18 mouse cellular contexts compared by ENCODE assay signal in the genomic region with DNA sequence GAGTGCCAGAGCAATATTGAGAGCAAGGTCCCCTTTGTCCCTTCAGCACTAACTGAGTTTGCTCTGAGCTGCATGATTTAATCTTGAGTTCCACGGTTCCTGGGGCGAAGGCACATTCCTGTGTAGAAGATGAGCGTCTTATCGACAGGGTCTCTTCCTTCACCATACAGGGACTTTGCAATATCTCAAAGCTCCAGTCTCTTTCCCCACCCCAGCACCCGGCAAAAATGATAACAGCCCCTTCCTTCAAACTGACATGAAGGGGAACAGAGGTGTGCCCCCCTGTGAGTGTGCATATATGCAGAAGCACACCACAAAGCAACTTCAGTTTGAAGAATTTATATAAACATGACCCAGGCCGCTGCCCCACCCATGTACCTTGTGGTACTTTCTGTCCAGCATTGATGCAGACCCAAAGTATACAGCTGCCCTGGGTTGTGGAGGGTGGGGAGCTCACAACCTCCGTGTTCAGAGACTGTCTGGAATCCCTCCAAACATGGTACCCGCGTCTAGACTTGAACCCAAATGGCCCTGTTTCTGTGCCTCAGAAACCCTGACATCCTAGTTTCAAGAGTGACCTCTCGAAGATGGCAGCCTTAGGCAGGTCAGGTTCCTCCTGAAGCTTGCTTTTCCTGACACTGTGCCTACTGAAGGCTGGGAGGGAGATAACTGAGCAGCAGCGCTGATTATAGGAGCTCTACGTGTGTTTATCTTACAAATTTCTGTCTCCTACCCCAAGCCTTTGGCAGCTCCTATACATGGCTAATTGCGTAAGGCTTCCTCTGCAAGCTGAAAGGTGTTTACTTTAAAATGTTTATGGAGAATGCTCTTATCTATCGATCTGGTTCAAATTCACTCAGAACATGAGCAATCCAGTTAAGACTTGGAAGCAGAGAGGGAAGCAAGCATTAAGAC.
DNase-seq lines count a peak whose midpoint lies in the region; ATAC-seq and TF ChIP-seq lines count a peak whose summit lies in the region.
"Had no signal": no experiment of that assay in that cellular context is flagged by ENCODE, and none has a peak within 500 bp of the region (broad histone marks: within the 10 kb centered on the region; RNA-seq: fewer than 3 reads in every experiment).

No protein-coding gene starts in this region.

- H3K27ac ChIP-seq in intestine, embryonic 15.5 days = peak overlapping the region; percentile 9; the same call in 1 of the 2 replicates
- no peak overlapping the region for H3K27ac ChIP-seq in intestine, postnatal 0 days (ENCODE audit: low read depth, low read length)
- H3K27ac ChIP-seq in MEL (ENCODE audit: control insufficient read depth, low read depth, low read length) = peak overlapping the region; percentile 99
- peak overlapping the region; percentile 93 for H3K27ac ChIP-seq in liver, embryonic 16.5 days (ENCODE audit: low read length)
- H3K27ac ChIP-seq: embryonic facial prominence, embryonic 12.5 days; limb, embryonic 13.5 days had no signal

- TF ChIP-seq POLR2A in MEL (IDR thresholded peaks at IDR 0.05; ENCODE audit: control insufficient read depth in 1 of 2, insufficient read depth in 1 of 2, low read depth in 1 of 2, low read length in 2 of 2, poor library complexity in 1 of 2) = peak; percentile 48 to 78; a peak in 3 of 4 replicates

- H3K36me3 ChIP-seq in intestine, embryonic 15.5 days = peaks cover 9% of the 10 kb centered on the region; the same call in 1 of the 2 replicates
- peaks cover 8% of the 10 kb centered on the region; the same call in 1 of the 2 replicates for H3K36me3 ChIP-seq in intestine, postnatal 0 days (ENCODE audit: control insufficient read depth, insufficient read depth)
- peaks cover 0 to 43% of the 10 kb centered on the region in 2 experiments; a peak in 2 of 4 replicates for H3K36me3 ChIP-seq in MEL (ENCODE audit: control insufficient read depth in 1 of 2, insufficient read depth in 2 of 2, low read length in 2 of 2)
- no peaks in the 10 kb centered on the region for H3K36me3 ChIP-seq in liver, embryonic 16.5 days (ENCODE audit: control insufficient read depth, insufficient read depth)

- H3K27me3 ChIP-seq in intestine, embryonic 15.5 days (replicated peaks) = no peaks in the 10 kb centered on the region
- H3K27me3 ChIP-seq in intestine, postnatal 0 days (replicated peaks; ENCODE audit: control insufficient read depth, insufficient read depth, low read length) = no peaks in the 10 kb centered on the region
- H3K27me3 ChIP-seq in MEL (ENCODE audit: control insufficient read depth in 1 of 2, insufficient read depth in 2 of 2, low read length in 2 of 2) = no peaks in the 10 kb centered on the region
- no peaks in the 10 kb centered on the region for H3K27me3 ChIP-seq in liver, embryonic 16.5 days (ENCODE audit: control insufficient read depth, insufficient read depth, low read depth, low read length)
- H3K27me3 ChIP-seq: embryonic facial prominence, embryonic 12.5 days; limb, embryonic 13.5 days had no signal

- peak; percentile 93 for DNase-seq in MEL (ENCODE audit: low read depth, low spot score)
- DNase-seq in thymus, postnatal 36 days = no peak
- DNase-seq in gastrocnemius, postnatal 36 days = no peak
- no peak for DNase-seq in urinary bladder, postnatal 14 days (ENCODE audit: low spot score)
- DNase-seq: B cell, adult 2 months; cerebellum, postnatal 14 days; forebrain, postnatal 0 days; gastrocnemius, postnatal 14 days; kidney, postnatal 14 days; spleen, adult 18-20 months; thymus, postnatal 14 days had no signal

- ATAC-seq in intestine, embryonic 15.5 days = peak; percentile 59; the same call in 1 of the 2 replicates
- no peak for ATAC-seq in intestine, postnatal 0 days
- ATAC-seq in erythroid progenitor cell, adult 5-6 weeks (replicated peaks; ENCODE audit: low FRiP score, poor library complexity, severe bottlenecking) = peak; percentile 58
- peak; percentile 84 for ATAC-seq in liver, embryonic 16.5 days (ENCODE audit: low read depth)
- ATAC-seq: activated CD4-positive, CD25-positive, alpha-beta regulatory T cell, adult 4 months; forebrain, postnatal 0 days had no signal

- H3K4me3 ChIP-seq in intestine, embryonic 15.5 days (replicated peaks) = no peak overlapping the region
- H3K4me3 ChIP-seq in intestine, postnatal 0 days (ENCODE audit: low read depth, low read length) = no peak overlapping the region
- H3K4me3 ChIP-seq in MEL (ENCODE audit: control insufficient read depth in 1 of 2, insufficient read depth in 1 of 2, low read depth in 2 of 2, low read length in 2 of 2) = peak overlapping the region; percentile 8 to 19
- H3K4me3 ChIP-seq in liver, embryonic 16.5 days (ENCODE audit: low read depth, low read length) = peak overlapping the region; percentile 9
- H3K4me3 ChIP-seq: embryonic facial prominence, embryonic 12.5 days; limb, embryonic 13.5 days had no signal

- 50% methylated on average over 14 of the region's 14 CpGs for WGBS in intestine, embryonic 15.5 days
- 44% methylated on average over 14 of the region's 14 CpGs for WGBS in intestine, postnatal 0 days
- WGBS in liver, embryonic 16.5 days (ENCODE audit: insufficient replicate concordance) = 20% methylated on average over 14 of the region's 14 CpGs

- H3K4me2 ChIP-seq in intestine, embryonic 15.5 days (replicated peaks) = no peak overlapping the region
- H3K4me2 ChIP-seq in intestine, postnatal 0 days (replicated peaks; ENCODE audit: low read depth) = no peak overlapping the region
- peak overlapping the region; percentile 52 for H3K4me2 ChIP-seq in liver, embryonic 16.5 days (ENCODE audit: low read depth, low read length)
- H3K4me2 ChIP-seq: embryonic facial prominence, embryonic 12.5 days; limb, embryonic 13.5 days had no signal

- H3K4me1 ChIP-seq in intestine, embryonic 15.5 days (replicated peaks) = 0 out of 2 replicates have a peak, but pooled peaks cover 4% of the 10 kb centered on the region
- H3K4me1 ChIP-seq in intestine, postnatal 0 days (replicated peaks; ENCODE audit: control insufficient read depth, insufficient read depth, low read length) = no peaks in the 10 kb centered on the region
- H3K4me1 ChIP-seq in MEL (ENCODE audit: control insufficient read depth in 1 of 2, insufficient read depth in 2 of 2, low read length in 2 of 2) = peaks cover 28 to 68% of the 10 kb centered on the region in 2 experiments
- peaks cover 77% of the 10 kb centered on the region for H3K4me1 ChIP-seq in liver, embryonic 16.5 days (ENCODE audit: control insufficient read depth, low read depth, low read length)
- H3K4me1 ChIP-seq: embryonic facial prominence, embryonic 12.5 days; limb, embryonic 13.5 days had no signal

- TF ChIP-seq EP300 in MEL (IDR thresholded peaks at IDR 0.05; ENCODE audit: low read depth in 1 of 2, low read length in 2 of 2) = peak; percentile 98 to 99

- intact Hi-C loops in gastrocnemius, postnatal 36 days (cut with DNase I) = loop anchor here (10.0 kb wide), 2 partner anchors 203 to 393 kb away; no protein-coding TSS in a partner anchor

- no peak overlapping the region for H3K9ac ChIP-seq in intestine, embryonic 15.5 days
- no peak overlapping the region for H3K9ac ChIP-seq in intestine, postnatal 0 days (ENCODE audit: low read depth, low read length)
- peak overlapping the region; percentile 77 for H3K9ac ChIP-seq in MEL (ENCODE audit: control insufficient read depth, low read depth, low read length, poor library complexity, severe bottlenecking)
- H3K9ac ChIP-seq in liver, embryonic 16.5 days (ENCODE audit: low read depth, low read length) = peak overlapping the region; percentile 69
- H3K9ac ChIP-seq: embryonic facial prominence, embryonic 12.5 days; forebrain, postnatal 0 days; limb, embryonic 13.5 days had no signal

- no peak for TF ChIP-seq RAD21 in MEL (IDR thresholded peaks at IDR 0.05; ENCODE audit: low read depth, low read length)

- TF ChIP-seq CTCF in intestine, postnatal 0 days (IDR thresholded peaks at IDR 0.05; ENCODE audit: low read depth) = no peak
- no peak for TF ChIP-seq CTCF in MEL (IDR thresholded peaks at IDR 0.05 in 2 of 3, conservative IDR thresholded peaks at IDR 0.05 in 1 of 3; ENCODE audit: control insufficient read depth in 1 of 3, insufficient read depth in 1 of 3, low read depth in 2 of 3, low read length in 3 of 3, poor library complexity in 1 of 3, severe bottlenecking in 1 of 3)

- no peaks in the 10 kb centered on the region; the same call in 1 of the 2 replicates for H3K79me2 ChIP-seq in MEL (ENCODE audit: control insufficient read depth, insufficient read depth, low read length, poor library complexity)

- H3K9me3 ChIP-seq in intestine, embryonic 15.5 days = no peaks in the 10 kb centered on the region
- no peaks in the 10 kb centered on the region for H3K9me3 ChIP-seq in intestine, postnatal 0 days (ENCODE audit: control insufficient read depth)
- H3K9me3 ChIP-seq in MEL (replicated peaks; ENCODE audit: insufficient read depth, low read length) = no peaks in the 10 kb centered on the region
- no peaks in the 10 kb centered on the region for H3K9me3 ChIP-seq in liver, embryonic 16.5 days (replicated peaks; ENCODE audit: control insufficient read depth, low read length)
- H3K9me3 ChIP-seq: embryonic facial prominence, embryonic 12.5 days; limb, embryonic 13.5 days had no signal

TF ChIP-seq in MEL, 35 proteins besides CTCF, POLR2A, EP300 and RAD21 (continues in another document):
- TF ChIP-seq NRF1 (IDR thresholded peaks at IDR 0.05; ENCODE audit: insufficient read depth, low read depth, low read length, poor library complexity, severe bottlenecking) (no peak), CHD2 (IDR thresholded peaks at IDR 0.05; ENCODE audit: low read length) (no peak; the same call in none of the 2 replicates), TBP (IDR thresholded peaks at IDR 0.05; ENCODE audit: low read depth, low read length) (peak; percentile 82), HCFC1 (IDR thresholded peaks at IDR 0.05; ENCODE audit: low read depth, low read length) (peak; percentile 46; the same call in 1 of the 2 replicates), BHLHE40 (IDR thresholded peaks at IDR 0.05; ENCODE audit: borderline replicate concordance, low read depth, low read length) (peak; percentile 72), POLR2AphosphoS5 (IDR thresholded peaks at IDR 0.05; ENCODE audit: borderline replicate concordance, low read depth, low read length) (no peak), ETS1 (IDR thresholded peaks at IDR 0.05; ENCODE audit: low read depth, low read length) (peak; percentile 88), E2F4 (IDR thresholded peaks at IDR 0.05; ENCODE audit: borderline replicate concordance, low read depth, low read length) (no peak), SIN3A (IDR thresholded peaks at IDR 0.05; ENCODE audit: low read length) (peak; percentile 96), MYB (IDR thresholded peaks at IDR 0.05; ENCODE audit: low read depth, low read length) (peak; percentile 95), MAX (IDR thresholded peaks at IDR 0.05; ENCODE audit: low read length) (peak; percentile 50; the same call in 1 of the 2 replicates), USF2 (IDR thresholded peaks at IDR 0.05; ENCODE audit: borderline replicate concordance in 1 of 2, insufficient read depth in 1 of 2, low read depth in 1 of 2, low read length in 2 of 2) (no peak), NELFE (IDR thresholded peaks at IDR 0.05; ENCODE audit: low read depth, low read length) (no peak; the same call in none of the 2 replicates), MAFK (IDR thresholded peaks at IDR 0.05; ENCODE audit: borderline replicate concordance, low read depth, low read length) (peak; percentile 24; the same call in 1 of the 2 replicates)

Comparison
In these comparisons a context has a peak if more than half of its experiments do, and no peak if none do; other contexts are left out.
1. H3K4me3 ChIP-seq: peak in MEL (2 of 2) and liver, embryonic 16.5 days (single experiment); none in intestine, embryonic 15.5 days (single experiment) and intestine, postnatal 0 days (single experiment).
2. H3K9ac ChIP-seq: peak in MEL (single experiment) and liver, embryonic 16.5 days (single experiment); none in intestine, embryonic 15.5 days (single experiment) and intestine, postnatal 0 days (single experiment).